Mouse (Mus musculus): ENCODE data around the gene Tsfm.

- no peak for TF ChIP-seq CTCF (IDR thresholded peaks at IDR 0.05; ENCODE audit: low read depth)
- TF ChIP-seq EP300 (IDR thresholded peaks at IDR 0.05; ENCODE audit: low read depth) = no peak
These were observed 45.4 kb upstream of the Tsfm start for GRCm38 (mm10) chr10:127076082-127076481.
